Mouse (Mus musculus) neural tube, embryonic 11.5 days (tissue): ENCODE data around the gene Aldh4a1. TPM values are rescaled to one million over a fixed set of nuclear protein-coding genes. Genes with fewer than 3 reads are reported as not detected.

Experiments used
- ATAC-seq: fragments of 200-750 bp; cut with Nextera tagmentation; 2 replicates; pipeline ENCODE4 v1.8.0; 2017; ENCODE audit warnings: moderate number of reproducible peaks, mild to moderate bottlenecking, moderate TSS enrichment, moderate library complexity; ENCODE audit not compliant: insufficient read depth, low FRiP score, low TSS enrichment
- DNase-seq: peaks from one replicate; pipeline ENCODE4 v3.0.0-alpha.2; 2015; ENCODE audit warnings: low spot score
- H3K27ac ChIP-seq: fragments of 300-500 bp; sonication (generic); 2 replicates; pipeline ENCODE4 v1.5.1; 2014; ENCODE audit warnings: low read depth, mild to moderate bottlenecking, low read length
- H3K27me3 ChIP-seq: fragments of 300-500 bp; sonication (generic); 2 replicates; pipeline ENCODE4 v1.6.1; 2014; ENCODE audit warnings: mild to moderate bottlenecking, low read length, mixed read lengths; ENCODE audit not compliant: control insufficient read depth, insufficient read depth
- H3K36me3 ChIP-seq: fragments of 300-500 bp; sonication (generic); 2 replicates; pipeline ENCODE4 v1.6.1; 2014; ENCODE audit warnings: mild to moderate bottlenecking, low read length, moderate library complexity, mixed read lengths; ENCODE audit not compliant: control insufficient read depth, insufficient read depth
- H3K4me1 ChIP-seq: fragments of 300-500 bp; sonication (generic); 2 replicates; pipeline ENCODE4 v1.6.1; 2014; ENCODE audit warnings: low read length, mixed read lengths; ENCODE audit not compliant: control insufficient read depth, insufficient read depth
- H3K4me2 ChIP-seq: fragments of 300-500 bp; sonication (generic); 2 replicates; pipeline ENCODE4 v1.6.1; 2014; ENCODE audit warnings: low read depth, mild to moderate bottlenecking, moderate library complexity
- H3K4me3 ChIP-seq: fragments of 300-500 bp; sonication (generic); 2 replicates; pipeline ENCODE4 v1.5.1; 2014; ENCODE audit warnings: low read depth, low read length
- H3K9ac ChIP-seq: fragments of 300-500 bp; sonication (generic); 2 replicates; pipeline ENCODE4 v1.6.1; 2014; ENCODE audit warnings: mild to moderate bottlenecking, low read length
- H3K9me3 ChIP-seq: fragments of 300-500 bp; sonication (generic); 2 replicates; pipeline ENCODE4 v1.6.1; 2016; ENCODE audit warnings: low read length; ENCODE audit not compliant: control insufficient read depth
- WGBS: fragments of 180-500 bp; shearing (Covaris S2); extraction: QIAGEN DNeasy Blood & Tissue Kit; methylation state at CpG from one replicate; pipeline ENCODE4 v1.1.7; 2014; 5-methylcytosine and 5-hydroxymethylcytosine counted together
- polyA plus RNA-seq: library from polyadenylated mRNA; unstranded; fragments of >200 nt; fragmentation: Nextera tagmentation; extraction: Ambion mirVana; gene quantifications from 2 replicates; pipeline ENCODE4 v1.2.1, GENCODE M21; 2014

Aldh4a1 gene
- polyA plus RNA-seq, result 13.9 and 16.2 TPM in 2 replicates

DNA sequence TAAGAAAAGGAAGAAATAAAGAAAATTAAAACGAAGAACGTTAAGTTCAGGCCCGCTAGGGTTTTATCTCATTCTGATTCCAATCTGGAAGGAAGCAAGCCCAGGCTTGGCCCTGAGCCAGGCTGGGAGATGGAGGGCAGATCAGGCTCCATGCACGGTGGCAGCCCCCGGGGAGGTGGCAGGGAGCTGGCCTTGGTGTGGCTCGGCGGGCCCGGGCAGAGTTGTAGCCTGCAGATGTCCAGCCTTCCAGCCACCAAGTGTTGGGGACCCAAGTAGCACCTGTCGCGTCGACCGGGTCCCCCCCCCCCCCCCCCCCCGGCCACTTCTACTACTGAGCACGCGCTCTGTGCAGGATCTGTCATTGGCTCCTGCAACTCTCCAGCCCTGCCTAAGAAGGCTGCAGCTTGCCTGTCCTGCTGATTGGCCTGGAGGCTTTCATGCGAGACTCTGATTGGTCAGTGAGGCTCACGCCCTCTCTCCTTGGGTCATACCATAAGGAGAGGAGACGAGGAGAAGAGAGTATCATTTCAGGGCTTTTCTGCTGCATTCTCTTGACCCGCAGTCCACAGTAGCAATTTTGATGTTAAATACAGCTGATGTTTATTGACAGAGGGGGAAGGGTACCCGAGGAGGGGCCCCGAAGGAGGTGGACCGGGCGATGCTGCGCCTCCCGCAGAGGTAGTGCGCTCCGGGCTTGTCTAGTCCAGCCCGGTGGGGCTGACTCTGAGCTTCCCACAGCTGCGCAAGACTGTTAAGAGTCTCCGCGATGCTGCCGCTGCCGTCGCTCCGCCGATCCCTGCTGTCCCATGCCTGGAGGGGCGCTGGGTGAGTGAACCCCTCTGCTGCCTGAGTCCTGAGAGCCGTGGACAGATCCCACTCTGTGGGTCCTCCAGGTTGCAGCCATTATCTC lies at the start of gene Aldh4a1:
Gene Aldh4a1 (plus strand): TSS at position 494 of the 910 bp plus-strand sequence.
- DNase-seq (peak; percentile 89), ATAC-seq (peak; percentile 99)
- Histone ChIP-seq H3K27me3 (no peaks in the 10 kb centered on the region), H3K9ac (peak within 1 kb of the TSS; percentile 64), H3K36me3 (no peaks in the 10 kb centered on the region), H3K27ac (peak within 1 kb of the TSS; percentile 62), H3K4me1 (peaks cover 9% of the 10 kb centered on the region; the same call in 1 of the 2 replicates), H3K9me3 (no peaks in the 10 kb centered on the region), H3K4me2 (peak within 1 kb of the TSS; percentile 86), H3K4me3 (peak within 1 kb of the TSS; percentile 63)
- 1% methylated on average over 29 of the region's 38 CpGs for WGBS

DNA sequence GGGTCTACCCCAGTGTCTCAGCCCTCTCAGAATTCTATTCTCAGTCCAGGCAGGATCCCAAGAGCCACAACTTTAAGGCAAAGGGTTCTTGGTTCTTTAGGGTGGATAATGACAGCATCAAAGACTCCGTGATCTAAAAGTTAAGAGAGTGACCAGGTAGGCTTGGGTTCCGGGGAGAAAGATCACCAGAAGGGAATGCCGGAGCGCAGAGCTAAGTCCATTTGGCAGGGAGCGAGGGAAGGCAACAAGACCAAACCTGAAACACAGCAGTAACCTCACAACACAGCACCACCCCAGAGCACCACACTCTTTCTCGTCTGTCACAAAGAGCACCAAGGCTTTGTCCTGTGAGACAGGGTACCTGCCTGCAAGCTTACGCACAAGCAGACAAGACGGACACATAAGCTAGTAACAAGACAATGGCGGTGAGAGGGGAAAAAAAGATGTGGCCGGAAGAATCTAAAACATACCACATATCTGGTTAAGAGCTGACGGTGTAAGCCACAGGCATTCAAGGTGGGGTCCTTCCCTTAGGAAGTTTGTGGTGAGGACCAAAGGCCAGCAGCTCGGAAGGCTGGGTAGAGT lies 49.6 kb upstream of the Aldh4a1 start:
- H3K36me3 ChIP-seq, result no peaks in the 10 kb centered on the region; the same call in 1 of the 2 replicates
- 87% methylated on average over 12 of the region's 12 CpGs for WGBS
- ATAC-seq (no peak), DNase-seq (no peak)
- no peaks in the 10 kb centered on the region for H3K27me3 ChIP-seq
- no peak overlapping the region for H3K27ac ChIP-seq
- no peaks in the 10 kb centered on the region for H3K9me3 ChIP-seq
- H3K4me3 ChIP-seq, result no peak overlapping the region
- H3K4me1 ChIP-seq, result peaks cover 25% of the 10 kb centered on the region
- no peak overlapping the region for H3K9ac ChIP-seq
- no peak overlapping the region for H3K4me2 ChIP-seq

DNA sequence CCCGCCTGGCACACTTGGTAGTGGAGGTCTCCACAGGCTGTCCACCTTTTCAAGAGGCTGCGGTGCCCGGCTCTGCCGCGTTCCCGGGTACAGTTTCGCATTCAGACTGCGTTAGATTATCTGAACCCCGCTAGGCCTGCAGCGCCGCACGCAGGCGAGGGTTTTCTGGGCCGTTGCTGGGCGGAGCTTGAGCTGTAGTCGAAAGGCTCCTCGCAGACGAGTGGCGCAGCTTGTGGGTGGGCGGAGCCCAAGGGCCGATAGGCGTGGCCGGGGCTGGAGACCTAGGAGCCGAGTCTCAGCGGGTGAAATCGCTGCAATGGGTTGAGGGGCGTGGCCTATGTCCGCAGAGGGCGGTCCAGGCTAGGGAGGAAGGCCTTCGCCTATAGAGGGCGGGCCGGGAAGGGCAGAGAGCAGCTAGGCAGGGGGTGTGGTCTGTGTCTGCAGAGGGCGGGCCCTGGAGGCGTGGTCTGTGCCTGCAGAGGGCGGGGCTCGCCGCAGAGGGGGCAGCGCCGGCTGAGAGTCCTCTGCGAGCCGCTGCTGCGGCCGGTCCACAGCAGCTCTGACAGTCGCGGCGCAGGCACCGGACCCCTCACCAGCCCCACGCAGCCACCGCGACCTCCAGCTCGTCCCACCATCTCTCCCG lies 48.4 kb upstream of the Aldh4a1 start:
- DNase-seq, result peak; percentile 100
- Histone ChIP-seq H3K9ac (peak overlapping the region; percentile 88), H3K4me2 (peak overlapping the region; percentile 96), H3K4me3 (peak overlapping the region; percentile 89), H3K27ac (peak overlapping the region; percentile 92), H3K27me3 (no peaks in the 10 kb centered on the region), H3K4me1 (peaks cover 38% of the 10 kb centered on the region), H3K9me3 (no peaks in the 10 kb centered on the region), H3K36me3 (no peaks in the 10 kb centered on the region; the same call in 1 of the 2 replicates)
- WGBS, result under 1% methylated on average over 40 of the region's 52 CpGs
- peak; percentile 94 for ATAC-seq

DNA sequence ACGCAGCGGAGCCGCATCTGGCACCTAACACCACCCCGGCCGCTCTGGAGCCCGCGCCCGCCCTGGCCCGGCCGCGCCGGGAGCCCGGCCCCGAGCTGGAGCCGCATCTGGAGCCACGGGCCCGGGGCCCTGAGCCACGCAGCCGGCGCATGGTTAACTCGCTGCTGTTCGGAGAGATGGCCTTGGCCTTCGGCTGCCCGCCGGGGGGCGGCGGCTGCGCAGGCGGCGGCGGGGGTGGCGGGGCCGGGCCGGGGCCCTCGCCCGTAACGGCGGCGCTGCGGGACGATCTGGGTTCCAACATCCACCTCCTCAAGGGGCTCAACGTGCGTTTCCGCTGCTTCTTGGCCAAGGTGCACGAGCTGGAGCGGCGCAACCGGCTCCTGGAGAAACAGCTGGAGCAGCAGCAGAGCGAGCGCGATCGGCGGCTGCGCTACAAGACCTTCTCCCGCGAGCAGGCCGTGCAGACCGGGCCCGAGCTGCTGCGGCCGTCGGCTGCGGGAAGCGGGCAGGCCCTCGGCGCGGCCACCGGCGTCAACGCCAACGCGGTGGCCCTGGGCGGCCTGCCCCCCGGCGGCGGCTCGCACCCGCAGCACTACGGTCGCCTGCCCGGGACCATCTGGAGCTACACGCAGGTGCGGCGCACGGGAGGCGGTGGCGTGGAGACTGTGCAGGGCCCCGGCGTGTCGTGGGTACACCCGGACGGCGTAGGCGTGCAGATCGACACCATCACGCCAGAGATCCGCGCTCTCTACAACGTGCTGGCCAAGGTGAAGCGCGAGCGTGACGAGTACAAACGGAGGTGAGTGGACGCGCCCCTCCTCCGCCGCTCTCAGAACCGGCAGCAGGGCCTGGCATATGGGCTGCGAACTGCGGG lies 47.6 kb upstream of the Aldh4a1 start:
- no peaks in the 10 kb centered on the region for H3K27me3 ChIP-seq
- peak overlapping the region; percentile 92 for H3K27ac ChIP-seq
- H3K9ac ChIP-seq, result peak overlapping the region; percentile 88
- H3K36me3 ChIP-seq, result no peaks in the 10 kb centered on the region; the same call in 1 of the 2 replicates
- H3K9me3 ChIP-seq, result no peaks in the 10 kb centered on the region
- peaks cover 45% of the 10 kb centered on the region for H3K4me1 ChIP-seq
- H3K4me3 ChIP-seq, result peak overlapping the region; percentile 89
- peak; percentile 63 for ATAC-seq
- under 1% methylated on average over 87 of the region's 111 CpGs for WGBS
- peak overlapping the region; percentile 96 for H3K4me2 ChIP-seq
- DNase-seq, result peak; percentile 61

DNA sequence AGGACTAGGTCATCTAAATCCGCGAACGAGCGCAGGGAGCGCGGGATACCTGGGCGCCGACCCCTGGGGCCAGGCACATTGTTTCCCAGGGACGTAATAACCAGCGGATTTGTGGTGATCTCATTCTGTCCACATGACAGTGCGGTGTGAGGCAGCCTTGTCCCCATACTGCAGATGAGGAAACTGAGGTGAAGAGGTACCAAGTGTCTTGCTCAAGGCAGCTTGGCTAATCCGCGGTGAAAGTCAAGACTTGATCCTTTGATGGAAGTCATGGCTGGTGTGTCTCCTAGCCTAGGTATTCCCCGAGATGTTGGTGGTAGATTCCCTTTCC lies 47.0 kb upstream of the Aldh4a1 start:
- Histone ChIP-seq H3K4me3 (peak overlapping the region; percentile 89), H3K27ac (peak overlapping the region; percentile 92; the same call in 1 of the 2 replicates), H3K4me2 (peak overlapping the region; percentile 96), H3K36me3 (no peaks in the 10 kb centered on the region; the same call in 1 of the 2 replicates), H3K27me3 (no peaks in the 10 kb centered on the region), H3K4me1 (peaks cover 51% of the 10 kb centered on the region), H3K9ac (peak overlapping the region; percentile 88), H3K9me3 (no peaks in the 10 kb centered on the region)
- DNase-seq (no peak), ATAC-seq (no peak)
- WGBS, result 9% methylated on average over 14 of the region's 14 CpGs

DNA sequence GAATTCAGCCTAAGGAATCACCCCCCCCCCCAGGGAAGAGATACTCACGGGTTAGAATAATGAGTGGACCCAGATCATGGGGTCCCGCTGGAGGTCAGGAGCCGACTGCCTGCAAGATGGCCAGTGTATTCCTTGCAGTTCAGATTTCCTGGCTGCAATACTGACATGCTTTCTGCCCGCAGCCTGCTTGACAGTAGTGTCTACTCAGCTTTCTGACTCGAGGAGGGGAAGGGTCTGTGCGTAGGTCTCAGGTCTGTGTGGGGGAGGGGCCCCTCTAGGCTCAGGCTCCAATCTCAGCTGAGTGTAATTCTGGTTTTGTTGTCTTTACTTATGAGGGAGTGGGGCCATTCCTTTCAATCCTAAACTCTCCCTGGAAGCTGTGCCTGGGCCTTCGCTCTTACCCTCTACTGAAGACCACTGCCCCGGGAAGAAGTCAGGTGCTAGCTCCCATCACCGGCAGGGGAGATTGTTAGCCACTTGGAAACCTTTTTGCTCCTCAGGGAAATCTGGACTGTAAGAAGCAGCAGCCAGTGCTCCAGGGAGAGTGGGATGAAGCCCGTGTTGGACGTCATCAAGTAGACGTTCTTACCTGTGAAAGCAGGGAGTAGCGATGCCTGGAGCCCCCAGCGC lies 46.3 kb upstream of the Aldh4a1 start:
- H3K36me3 ChIP-seq, result no peaks in the 10 kb centered on the region; the same call in 1 of the 2 replicates
- ATAC-seq (no peak), DNase-seq (peak; percentile 41)
- no peak overlapping the region for H3K27ac ChIP-seq
- no peaks in the 10 kb centered on the region for H3K27me3 ChIP-seq
- peak overlapping the region; percentile 5 for H3K9ac ChIP-seq
- peak overlapping the region; percentile 89 for H3K4me3 ChIP-seq
- H3K4me1 ChIP-seq, result peaks cover 58% of the 10 kb centered on the region
- H3K4me2 ChIP-seq, result peak overlapping the region; percentile 96
- 40% methylated on average over 14 of the region's 14 CpGs for WGBS
- no peaks in the 10 kb centered on the region for H3K9me3 ChIP-seq

DNA sequence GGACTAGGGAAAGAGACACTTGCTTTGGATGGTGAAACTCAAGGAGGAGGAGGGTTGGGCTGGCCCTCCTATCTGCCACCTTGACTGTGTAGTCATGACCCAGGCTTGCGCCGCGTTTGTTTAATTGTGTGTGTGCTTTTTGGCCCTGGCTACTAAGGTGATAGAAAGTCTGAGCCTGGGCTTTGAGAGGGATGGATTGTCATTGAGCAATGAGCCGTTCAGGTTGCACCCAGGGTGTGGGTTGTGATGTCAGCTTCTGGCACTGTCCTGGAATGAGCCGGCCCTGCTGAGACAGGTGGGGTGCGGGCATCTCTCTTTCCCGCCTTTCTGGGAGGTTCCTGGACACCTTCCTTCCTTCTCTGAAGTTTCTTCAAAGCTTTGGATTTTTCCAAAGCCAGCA lies 45.7 kb upstream of the Aldh4a1 start:
- Histone ChIP-seq H3K27me3 (no peaks in the 10 kb centered on the region), H3K4me3 (peak overlapping the region; percentile 89), H3K4me1 (peaks cover 65% of the 10 kb centered on the region), H3K27ac (no peak overlapping the region), H3K4me2 (peak overlapping the region; percentile 96), H3K36me3 (no peaks in the 10 kb centered on the region; the same call in 1 of the 2 replicates), H3K9me3 (no peaks in the 10 kb centered on the region), H3K9ac (no peak overlapping the region)
- ATAC-seq (no peak), DNase-seq (no peak)
- 88% methylated on average over 7 of the region's 7 CpGs for WGBS
